Mouse (Mus musculus) forelimb bud, embryonic 11.5 days (tissue): ENCODE data around the gene Ddrgk1.
"Not testable (repeated sequence)": the region's sequence is repeated elsewhere in the genome, so short reads cannot be mapped to it uniquely, and the experiment has no call there.

Source experiments
- DNase-seq: peaks from one replicate; pipeline ENCODE4 v3.0.0-alpha.2; 2012; ENCODE audit warnings: low read depth, low spot score

Ddrgk1 gene

GRCm38 (mm10) chr2:130653760-130654159, 10.7 kb downstream of the Ddrgk1 start:
- DNase-seq, result no peak

- no peak for DNase-seq
These were observed 11.2 kb downstream of the Ddrgk1 start for GRCm38 (mm10) chr2:130653303-130653702.

GRCm38 (mm10) chr2:130649028-130649427, 15.4 kb downstream of the Ddrgk1 start:
- DNase-seq, result not testable (repeated sequence)

- DNase-seq, result no peak
These were observed 19.3 kb downstream of the Ddrgk1 start for GRCm38 (mm10) chr2:130645198-130645597.

- DNase-seq, result peak; percentile 82
These were observed 21.6 kb downstream of the Ddrgk1 start, which contains the start of gene Lzts3 for GRCm38 (mm10) chr2:130642684-130643369. Gene Lzts3 (minus strand): TSS chr2:130642803.

- DNase-seq, result no peak
These were observed 22.2 kb downstream of the Ddrgk1 start for GRCm38 (mm10) chr2:130642197-130642660.

GRCm38 (mm10) chr2:130641351-130642025, 23.0 kb downstream of the Ddrgk1 start:
- DNase-seq, result no peak

- DNase-seq, result no peak
These were observed 25.2 kb downstream of the Ddrgk1 start for GRCm38 (mm10) chr2:130639276-130639675.

- DNase-seq, result no peak
These were observed 26.3 kb downstream of the Ddrgk1 start for GRCm38 (mm10) chr2:130638101-130638611.

- DNase-seq, result no peak
These were observed 28.6 kb downstream of the Ddrgk1 start for GRCm38 (mm10) chr2:130635847-130636246.

GRCm38 (mm10) chr2:130634739-130635411, 29.6 kb downstream of the Ddrgk1 start:
- no peak for DNase-seq

- no peak for DNase-seq
These were observed 30.3 kb downstream of the Ddrgk1 start for GRCm38 (mm10) chr2:130634006-130634738.

GRCm38 (mm10) chr2:130632887-130633675, 31.4 kb downstream of the Ddrgk1 start:
- no peak for DNase-seq

- no peak for DNase-seq
These were observed 32.0 kb downstream of the Ddrgk1 start for GRCm38 (mm10) chr2:130632416-130632815.

GRCm38 (mm10) chr2:130629839-130630203, 34.6 kb downstream of the Ddrgk1 start, which contains the start of the genes Fastkd5 and Ubox5:
Gene Fastkd5 (minus strand): TSS chr2:130630027.
Gene Ubox5 (minus strand): TSS chr2:130630038.
- peak; percentile 83 for DNase-seq

GRCm38 (mm10) chr2:130629080-130629838, 35.2 kb downstream of the Ddrgk1 start:
- DNase-seq, result no peak

- no peak for DNase-seq
These were observed 36.0 kb downstream of the Ddrgk1 start for GRCm38 (mm10) chr2:130628424-130628823.

- no peak for DNase-seq
These were observed 45.5 kb downstream of the Ddrgk1 start for GRCm38 (mm10) chr2:130618972-130619371.

GRCm38 (mm10) chr2:130613091-130613490, 51.4 kb downstream of the Ddrgk1 start:
- no peak for DNase-seq
